Mouse (Mus musculus): Measurements from ENCODE around the gene Prkab1. TPM values are rescaled to one million over a fixed set of nuclear protein-coding genes. Genes with fewer than 3 reads are reported as not detected.
A peak's percentile ranks its signal among the peaks of the same experiment; 100 is the strongest.

Prkab1 gene
- total RNA-seq, 2 experiments from 2014 or later, result 21.3 to 22.4 TPM

DNA sequence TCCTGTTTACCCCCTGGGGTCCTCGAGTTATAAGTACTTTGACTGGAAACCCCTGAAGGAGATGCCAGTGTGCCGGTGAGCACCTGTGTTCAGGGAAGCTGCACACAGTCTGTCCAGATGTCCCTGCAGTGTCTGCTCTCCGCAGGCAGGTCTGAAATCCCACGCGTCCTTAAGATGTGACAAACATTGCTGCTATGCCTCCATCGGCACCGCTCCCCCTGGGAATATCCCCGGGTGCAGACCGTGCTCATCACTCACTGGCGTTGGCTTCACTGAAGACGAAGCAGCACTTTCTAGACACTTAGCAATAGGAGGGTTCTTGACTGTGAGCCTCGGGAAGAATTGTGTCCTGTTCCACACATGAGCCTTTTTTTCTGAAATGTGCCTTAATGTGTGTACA, 37.0 kb downstream of the Prkab1 start:
- intact Hi-C loops (cut with DNase I), result no loop called here
- DNase-seq (ENCODE audit: low spot score in 2 of 2), result no peak

- DNase-seq (ENCODE audit: low spot score in 2 of 2), result no peak
- intact Hi-C loops (cut with DNase I), result no loop called here
Measured at GRCm38 (mm10) chr5:115985101-115985500, 39.2 kb downstream of the Prkab1 start.

GRCm38 (mm10) chr5:115984392-115984791, 39.9 kb downstream of the Prkab1 start:
- DNase-seq (ENCODE audit: low spot score in 2 of 2), result no peak
- intact Hi-C loops (cut with DNase I), result no loop called here

GRCm38 (mm10) chr5:115982671-115983373, 41.5 kb downstream of the Prkab1 start:
- intact Hi-C loops (cut with DNase I), result no loop called here
- DNase-seq (ENCODE audit: low spot score in 2 of 2), result no peak

GRCm38 (mm10) chr5:115980537-115980936, 43.8 kb downstream of the Prkab1 start:
- no peak for DNase-seq (ENCODE audit: low spot score in 2 of 2)
- intact Hi-C loops (cut with DNase I), result no loop called here

DNA sequence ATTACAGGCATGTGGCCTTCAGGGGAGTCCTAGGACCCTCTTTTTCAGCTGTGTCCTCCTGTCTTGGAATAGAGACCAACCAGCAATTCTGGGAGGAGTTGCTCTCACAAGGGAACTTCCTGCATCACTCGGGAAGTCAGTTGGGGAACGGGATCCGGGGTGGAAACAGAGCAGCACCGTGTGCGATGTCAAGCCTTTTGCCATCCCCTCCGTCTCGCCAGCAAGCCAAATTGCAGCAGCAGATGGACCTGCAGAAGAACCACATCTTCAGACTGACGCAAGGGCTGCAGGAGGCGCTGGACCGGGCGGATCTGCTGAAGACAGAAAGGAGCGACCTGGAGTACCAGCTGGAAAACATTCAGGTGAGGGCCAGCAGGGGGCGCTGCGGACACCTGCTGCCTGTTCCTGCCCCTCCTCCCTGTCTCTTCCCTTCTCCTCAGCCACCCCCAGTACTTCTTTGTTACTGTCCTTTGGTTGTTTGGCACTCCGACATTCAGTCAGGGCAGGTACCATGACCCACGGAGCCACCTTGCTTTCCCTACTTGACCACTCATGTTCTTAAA, 45.1 kb downstream of the Prkab1 start:
- DNase-seq (ENCODE audit: low spot score in 2 of 2), result no peak
- intact Hi-C loops (cut with DNase I), result no loop called here

- DNase-seq (ENCODE audit: low spot score in 2 of 2), result no peak
- intact Hi-C loops (cut with DNase I), result no loop called here
Measured at GRCm38 (mm10) chr5:115978255-115978654, 46.1 kb downstream of the Prkab1 start.

DNA sequence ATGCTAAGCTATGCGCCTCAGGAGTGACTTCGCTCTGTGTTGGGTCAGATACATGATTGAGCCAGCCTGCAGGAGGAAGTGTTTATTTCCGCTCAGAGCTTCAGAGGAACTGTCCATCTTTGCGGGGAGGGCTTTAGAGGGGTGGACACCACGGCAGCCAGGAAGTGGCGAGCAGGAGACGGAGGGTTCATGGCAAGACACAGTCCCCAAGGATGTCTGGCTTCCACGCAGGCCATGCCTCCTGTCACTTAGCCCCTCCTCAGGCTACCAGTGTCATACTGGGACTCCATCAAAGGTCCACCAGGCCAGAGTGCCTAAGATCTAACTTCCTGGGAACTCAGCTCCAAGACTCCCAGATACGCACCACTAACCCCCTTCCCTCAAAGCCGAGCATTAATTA, 46.6 kb downstream of the Prkab1 start:
- no peak for DNase-seq (ENCODE audit: low spot score in 2 of 2)
- intact Hi-C loops (cut with DNase I), result no loop called here

- DNase-seq (ENCODE audit: low spot score in 2 of 2), result no peak
- intact Hi-C loops (cut with DNase I), result no loop called here
Measured at GRCm38 (mm10) chr5:115977266-115977665, 47.0 kb downstream of the Prkab1 start.

- intact Hi-C loops (cut with DNase I), result no loop called here
- DNase-seq (ENCODE audit: low spot score in 2 of 2), result no peak
Measured at GRCm38 (mm10) chr5:115976446-115976845, 47.9 kb downstream of the Prkab1 start.

DNA sequence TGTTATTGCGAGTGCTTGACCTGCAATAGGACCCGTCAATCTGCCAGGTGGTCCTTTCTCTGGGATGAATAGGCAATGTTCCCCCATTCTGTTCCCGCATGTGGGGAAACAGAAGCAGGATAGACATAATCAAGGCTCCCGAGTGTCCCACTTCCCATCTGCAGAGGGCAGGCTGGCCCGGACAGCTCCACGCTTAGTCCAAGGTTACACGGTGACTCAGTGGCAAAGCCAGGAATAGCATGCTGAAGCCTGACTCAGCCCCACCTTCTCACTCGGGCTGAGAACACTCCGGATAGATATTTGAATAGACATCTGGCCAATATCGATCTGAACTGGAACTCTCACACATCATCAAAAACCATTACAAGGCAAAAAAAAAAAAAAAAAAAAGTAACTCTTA, 48.6 kb downstream of the Prkab1 start:
- intact Hi-C loops (cut with DNase I), result no loop called here
- peak in 1 of 2 experiments; percentile 43 for DNase-seq (ENCODE audit: low spot score in 2 of 2)

- intact Hi-C loops (cut with DNase I), result no loop called here
- DNase-seq (ENCODE audit: low spot score in 2 of 2), result no peak
Measured at GRCm38 (mm10) chr5:115971236-115971635, 53.1 kb downstream of the Prkab1 start.

Other genes starting within 250 kb of the Prkab1 start
- 100 to 1,000 TPM; 177 to 207 TPM for gene Cit, start 179.2 kb downstream of the Prkab1 start, total RNA-seq (2021)
- gene Tmem233, start 58.7 kb upstream of the Prkab1 start, total RNA-seq (2021), result not detected

All from left cerebral cortex, postnatal 25 days (tissue).